Mouse (Mus musculus): Measurements from ENCODE around the gene Fosb.
A peak's percentile ranks its signal among the peaks of the same experiment; 100 is the strongest.

Gene Fosb

GRCm38 (mm10) chr7:19309884-19310641 lies at the start of gene Fosb:
Gene Fosb (minus strand): TSS chr7:19310051.
- peak; percentile 98 for DNase-seq (ENCODE audit: inconsistent ontology term)

DNA sequence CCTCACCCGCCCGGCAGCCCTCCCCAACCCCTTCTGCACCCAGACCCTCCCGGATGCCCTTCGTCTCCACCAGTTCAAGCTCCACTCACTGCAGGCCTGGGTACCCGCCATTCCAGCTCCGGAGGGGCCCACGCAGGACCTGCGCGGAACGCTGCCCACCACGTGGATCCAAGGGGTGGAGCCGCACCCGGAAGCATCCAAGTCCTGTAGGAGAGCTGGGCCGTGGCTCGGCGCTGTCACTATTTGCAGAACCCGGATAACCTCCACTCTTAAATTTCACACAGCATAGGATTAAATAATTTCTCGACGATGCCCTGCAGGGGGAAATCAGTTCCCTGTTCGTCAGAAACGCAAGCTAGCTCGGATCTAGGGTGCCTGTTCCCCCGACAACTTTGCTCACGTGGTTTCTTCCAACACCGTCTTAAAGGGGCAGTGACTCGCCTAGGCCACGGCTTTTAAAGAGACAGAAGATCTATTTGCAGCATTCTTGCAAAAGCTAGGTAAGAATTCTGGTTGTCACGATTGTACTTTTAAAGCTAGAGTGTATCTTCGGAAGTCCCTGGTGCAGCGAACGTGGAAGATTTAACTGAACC lies 49.5 kb upstream of the Fosb start, which contains the start of the genes Cd3eap and Ppp1r13l:
Gene Cd3eap, minus strand, starts transcription at position 185 of the 593 bp plus-strand sequence.
Gene Ppp1r13l, plus strand, starts transcription at position 451 of the 593 bp plus-strand sequence.
- peak; percentile 91 for DNase-seq (ENCODE audit: inconsistent ontology term)

DNA sequence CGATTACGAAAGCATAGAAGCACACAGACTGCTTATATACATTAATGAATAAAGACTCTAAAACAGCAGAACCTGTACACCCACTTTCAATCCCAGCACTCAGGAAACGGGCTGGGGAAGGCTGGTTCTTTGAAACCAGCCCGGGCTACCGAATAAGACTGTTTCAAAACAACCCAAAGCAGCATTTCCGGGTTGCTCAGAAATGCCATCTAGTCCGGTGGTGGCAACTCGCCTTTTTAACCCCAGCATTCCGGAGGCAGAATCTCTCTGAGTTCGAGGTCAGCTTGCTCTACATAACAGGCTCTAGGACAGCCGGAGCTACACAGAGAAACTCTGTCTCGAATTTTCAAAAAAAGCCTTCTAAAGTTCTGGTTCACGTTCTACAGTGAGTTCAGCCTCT lies 48.8 kb upstream of the Fosb start:
- DNase-seq (ENCODE audit: inconsistent ontology term) = peak; percentile 4

GRCm38 (mm10) chr7:19357381-19358375 lies 47.8 kb upstream of the Fosb start:
- no peak for DNase-seq (ENCODE audit: inconsistent ontology term)

DNA sequence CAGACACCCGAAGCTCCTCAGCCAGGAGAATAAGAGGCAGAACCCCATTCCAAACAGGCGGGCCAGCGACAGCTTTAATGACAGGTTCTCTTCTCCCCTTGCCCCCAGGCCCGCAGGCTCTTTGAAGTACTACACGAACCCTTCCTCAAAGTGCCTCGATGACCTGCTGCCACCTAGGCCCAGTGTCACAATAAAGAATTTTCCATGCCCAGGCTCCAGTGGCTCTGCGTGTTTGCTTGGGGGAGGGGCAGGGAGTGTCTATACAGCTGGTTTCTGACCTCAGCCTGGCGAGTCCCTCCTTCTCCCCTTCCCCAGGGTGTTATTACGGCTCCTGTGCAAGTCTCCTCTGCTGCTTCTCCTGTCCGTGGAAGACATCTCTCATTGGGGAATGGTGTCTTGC lies 46.5 kb upstream of the Fosb start:
- no peak for DNase-seq (ENCODE audit: inconsistent ontology term)

DNA sequence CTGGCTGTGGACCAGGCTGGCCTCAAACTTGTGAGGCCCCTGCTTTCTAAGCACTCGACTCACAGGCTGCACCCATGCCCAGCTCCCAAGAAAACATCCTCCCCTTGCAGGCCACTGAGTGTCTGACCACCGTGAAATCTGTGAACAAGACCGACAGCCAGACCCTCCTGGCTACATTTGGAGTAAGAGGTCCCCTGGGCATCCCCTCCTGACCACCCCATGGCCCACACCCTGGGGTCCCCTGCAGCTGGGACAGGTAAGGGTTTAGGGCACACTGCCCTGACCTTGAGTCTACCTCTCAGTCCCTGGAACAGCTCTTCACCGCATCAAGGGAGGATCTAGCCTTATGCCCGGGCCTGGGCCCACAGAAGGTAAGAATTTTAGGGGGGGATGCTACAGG lies 45.1 kb upstream of the Fosb start:
- no peak for DNase-seq (ENCODE audit: inconsistent ontology term)

DNA sequence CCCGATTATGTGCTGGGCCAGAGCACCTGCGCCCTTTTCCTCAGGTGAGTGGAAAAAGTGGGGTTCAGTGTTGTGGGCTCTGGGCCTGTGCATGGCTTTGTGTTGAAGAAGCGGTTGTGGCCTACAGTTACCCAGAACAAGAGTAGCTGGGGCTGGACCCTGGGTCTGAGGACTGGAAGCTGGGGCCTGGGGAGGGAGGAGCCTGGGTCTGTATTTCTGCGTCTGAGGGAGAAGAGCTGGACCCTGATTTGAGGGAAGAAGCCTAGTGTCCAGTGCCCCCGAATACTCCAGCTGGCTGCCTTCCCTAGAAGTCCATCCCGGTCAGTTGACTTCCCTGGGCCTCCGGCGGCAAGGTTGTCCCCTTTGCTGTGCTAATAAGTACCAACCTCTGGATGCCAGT lies 40.4 kb upstream of the Fosb start:
- no peak for DNase-seq (ENCODE audit: inconsistent ontology term)

- no peak for DNase-seq (ENCODE audit: inconsistent ontology term)
These were observed 39.5 kb upstream of the Fosb start for GRCm38 (mm10) chr7:19349188-19349915.

- peak; percentile 99 for DNase-seq (ENCODE audit: inconsistent ontology term)
These were observed 35.2 kb upstream of the Fosb start for GRCm38 (mm10) chr7:19344938-19345471.

DNA sequence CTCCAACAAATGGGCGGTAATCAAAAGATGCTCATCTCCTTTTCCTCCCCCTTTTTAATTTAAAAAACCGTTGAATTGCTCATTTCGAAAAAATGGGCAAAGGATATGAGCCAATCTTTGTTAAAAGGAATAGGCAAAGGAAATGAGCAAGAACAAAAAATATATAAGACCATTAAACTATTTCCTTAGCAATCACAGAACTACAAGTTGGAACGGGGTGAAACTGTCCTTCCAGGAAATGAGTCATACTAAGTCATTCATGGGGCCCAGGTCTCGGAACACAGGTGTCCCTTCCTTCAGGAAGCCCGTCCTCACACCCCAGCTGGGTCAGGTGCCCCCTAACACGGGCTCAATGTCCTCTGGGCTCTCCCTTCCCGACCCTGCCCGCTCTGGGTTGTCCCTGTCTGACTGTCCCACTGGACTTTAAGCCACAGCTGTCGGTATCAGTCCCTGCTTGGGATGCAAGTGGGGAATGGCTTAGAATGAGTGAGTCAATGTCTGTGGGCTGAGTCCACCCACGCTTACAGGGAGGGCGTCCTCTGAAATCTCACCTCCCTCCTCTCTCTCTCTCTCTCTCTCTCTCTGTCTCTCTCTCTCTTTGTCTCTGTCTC lies 34.5 kb upstream of the Fosb start, which contains the start of gene Ercc1:
Gene Ercc1, plus strand, starts transcription at position 542 of the 611 bp plus-strand sequence.
- no peak for DNase-seq (ENCODE audit: inconsistent ontology term)

- peak; percentile 66 for DNase-seq (ENCODE audit: inconsistent ontology term)
These were observed 33.5 kb upstream of the Fosb start for GRCm38 (mm10) chr7:19343210-19343808.

GRCm38 (mm10) chr7:19342481-19343027 lies 32.7 kb upstream of the Fosb start:
- DNase-seq (ENCODE audit: inconsistent ontology term) = peak; percentile 90

GRCm38 (mm10) chr7:19341761-19342409 lies 32.0 kb upstream of the Fosb start:
- peak; percentile 73 for DNase-seq (ENCODE audit: inconsistent ontology term)

- DNase-seq (ENCODE audit: inconsistent ontology term) = no peak
These were observed 31.4 kb upstream of the Fosb start for GRCm38 (mm10) chr7:19341250-19341649.

GRCm38 (mm10) chr7:19338596-19338995 lies 28.7 kb upstream of the Fosb start:
- peak; percentile 51 for DNase-seq (ENCODE audit: inconsistent ontology term)

- no peak for DNase-seq (ENCODE audit: inconsistent ontology term)
These were observed 28.2 kb upstream of the Fosb start for GRCm38 (mm10) chr7:19338060-19338459.

- DNase-seq (ENCODE audit: inconsistent ontology term) = no peak
These were observed 27.3 kb upstream of the Fosb start for GRCm38 (mm10) chr7:19337122-19337521.

DNA sequence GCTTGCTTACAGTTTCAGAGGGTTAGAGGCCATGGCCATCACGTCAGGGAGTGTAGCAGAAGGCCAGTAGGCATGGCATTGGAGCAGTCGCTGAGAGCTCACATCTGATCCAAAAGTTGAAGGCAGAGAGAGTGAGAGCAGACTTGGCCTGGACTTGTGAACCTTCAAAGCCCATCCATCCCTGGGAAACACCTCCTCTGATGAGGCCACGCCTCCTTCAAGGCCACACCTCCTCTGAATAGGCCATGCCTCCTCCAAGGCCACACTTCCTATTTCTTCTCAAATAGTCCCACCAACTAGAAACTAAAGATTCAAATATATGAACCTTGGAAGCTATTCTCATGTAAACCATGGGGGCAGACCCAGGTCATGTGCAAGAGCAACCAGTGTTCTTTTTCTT lies 25.7 kb upstream of the Fosb start:
- no peak for DNase-seq (ENCODE audit: inconsistent ontology term)

DNA sequence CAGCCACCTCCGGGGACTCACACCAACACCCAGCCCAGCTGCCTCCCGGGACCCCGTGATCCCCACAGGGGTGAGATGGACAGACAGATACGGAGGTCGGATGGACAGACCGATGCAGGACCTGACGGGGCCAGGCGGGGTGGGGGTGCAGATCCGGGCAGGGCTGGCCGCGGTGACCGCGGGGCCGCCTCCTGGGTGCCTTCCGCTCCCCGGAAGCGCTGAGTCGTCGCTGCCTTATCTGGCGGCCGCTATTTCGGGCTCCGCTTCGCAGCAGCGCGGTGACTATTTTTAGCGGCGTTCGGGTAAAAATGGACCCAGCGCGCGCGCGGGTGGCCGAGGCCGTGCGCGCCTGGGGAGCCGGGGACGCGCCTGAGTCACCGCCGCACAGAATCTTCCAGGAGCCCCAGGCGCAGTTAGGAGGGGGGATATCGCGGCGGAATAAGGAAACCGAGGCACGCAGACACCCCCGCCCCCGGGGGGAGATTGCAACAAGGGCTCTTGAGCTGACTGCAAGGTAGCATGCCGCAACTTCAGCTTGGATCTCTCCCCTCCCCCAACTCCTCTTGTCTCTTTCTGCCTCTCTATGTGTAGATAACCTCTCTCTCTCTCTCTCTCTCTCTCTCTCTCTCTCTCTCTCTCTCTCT lies 23.0 kb upstream of the Fosb start:
- DNase-seq (ENCODE audit: inconsistent ontology term) = peak; percentile 89

Measured in Muller cell, postnatal 12 days (primary cell).